Mouse (Mus musculus) E14TG2a.4 (cell line): Measurements from ENCODE around the gene Syce3.

Experiments
- H3K27me3 ChIP-seq: 2 replicates; pipeline ENCODE4 v1.6.1; 2014; ENCODE audit warnings: low read length, control low read depth; ENCODE audit not compliant: insufficient read depth
- H3K36me3 ChIP-seq: 2 replicates; pipeline ENCODE4 v1.6.1; 2014; ENCODE audit warnings: low read length, control low read depth; ENCODE audit not compliant: insufficient read depth
- H3K4me1 ChIP-seq: replicated peaks from 2 replicates; pipeline ENCODE4 v1.6.1; 2014; ENCODE audit warnings: low read depth, low read length, control low read depth
- H3K4me3 ChIP-seq: replicated peaks from 2 replicates; pipeline ENCODE4 v1.5.1; 2014; ENCODE audit warnings: mild to moderate bottlenecking, low read length
- H3K9me3 ChIP-seq: 2 replicates; pipeline ENCODE4 v1.6.1; 2014; ENCODE audit warnings: low read length, control low read depth
- CTCF ChIP-seq: conservative IDR thresholded peaks from 2 replicates; pipeline ENCODE4 v1.5.1; 2014; ENCODE audit warnings: low read length
- NANOG ChIP-seq: IDR thresholded peaks from 2 replicates; pipeline ENCODE4 v1.6.1; 2014; ENCODE audit warnings: borderline replicate concordance, low read length, mixed read lengths
- POU5F1 ChIP-seq: IDR thresholded peaks from 2 replicates; pipeline ENCODE4 v1.6.1; 2014; ENCODE audit warnings: low read length, borderline replicate concordance

The Syce3 gene

GRCm38 (mm10) chr15:89373027-89373761 is 37.1 kb downstream of the Syce3 start:
- no peaks in the 10 kb centered on the region for H3K9me3 ChIP-seq
- H3K27me3 ChIP-seq = peaks cover 19% of the 10 kb centered on the region
- H3K4me1 ChIP-seq = peaks cover 84% of the 10 kb centered on the region
- no peak; the same call in 1 of the 2 replicates for TF ChIP-seq CTCF
- TF ChIP-seq POU5F1 = no peak
- TF ChIP-seq NANOG = no peak
- H3K4me3 ChIP-seq = peak overlapping the region; percentile 88
- peaks cover 50% of the 10 kb centered on the region for H3K36me3 ChIP-seq

GRCm38 (mm10) chr15:89372536-89372935 is 37.8 kb downstream of the Syce3 start:
- Histone ChIP-seq H3K36me3 (peaks cover 57% of the 10 kb centered on the region), H3K4me3 (peak overlapping the region; percentile 88), H3K4me1 (peaks cover 82% of the 10 kb centered on the region), H3K9me3 (no peaks in the 10 kb centered on the region), H3K27me3 (peaks cover 12% of the 10 kb centered on the region)
- no peak for TF ChIP-seq CTCF
- no peak for TF ChIP-seq NANOG
- TF ChIP-seq POU5F1 = no peak

- Histone ChIP-seq H3K4me3 (peak overlapping the region; percentile 88), H3K4me1 (peaks cover 77% of the 10 kb centered on the region), H3K9me3 (no peaks in the 10 kb centered on the region), H3K36me3 (peaks cover 62% of the 10 kb centered on the region), H3K27me3 (peaks cover 8% of the 10 kb centered on the region)
- no peak for TF ChIP-seq POU5F1
- no peak for TF ChIP-seq CTCF
- no peak for TF ChIP-seq NANOG
These were observed 38.2 kb downstream of the Syce3 start for GRCm38 (mm10) chr15:89372068-89372467.

GRCm38 (mm10) chr15:89365141-89365551 is 45.2 kb downstream of the Syce3 start:
- H3K36me3 ChIP-seq = peaks cover 100% of the 10 kb centered on the region
- H3K9me3 ChIP-seq = no peaks in the 10 kb centered on the region
- H3K4me1 ChIP-seq = peaks cover 48% of the 10 kb centered on the region
- no peak overlapping the region for H3K4me3 ChIP-seq
- TF ChIP-seq NANOG = no peak
- TF ChIP-seq POU5F1 = no peak
- TF ChIP-seq CTCF = no peak
- H3K27me3 ChIP-seq = no peaks in the 10 kb centered on the region

DNA sequence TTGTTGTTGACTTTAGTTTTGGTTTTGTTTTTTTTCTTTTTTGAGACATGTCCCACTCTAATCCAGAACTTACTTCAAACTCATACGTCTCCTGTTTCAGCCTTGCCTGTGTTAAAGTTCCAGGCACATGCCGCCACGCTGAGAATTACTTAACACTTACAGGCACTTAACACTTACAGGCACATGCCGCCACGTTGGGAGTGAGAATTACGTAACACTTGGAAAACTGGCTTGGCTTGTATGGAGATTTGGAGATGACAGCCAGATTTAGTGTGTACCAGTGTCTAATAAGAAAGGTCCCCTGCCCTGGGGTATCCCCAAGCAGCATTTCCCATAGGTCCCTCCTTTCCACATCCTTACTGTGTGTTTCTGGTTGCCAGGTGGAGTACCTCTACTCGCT is 47.3 kb downstream of the Syce3 start:
- TF ChIP-seq POU5F1 (no peak), CTCF (no peak)
- Histone ChIP-seq H3K27me3 (no peaks in the 10 kb centered on the region), H3K9me3 (no peaks in the 10 kb centered on the region), H3K36me3 (peaks cover 100% of the 10 kb centered on the region), H3K4me1 (peaks cover 49% of the 10 kb centered on the region), H3K4me3 (no peak overlapping the region)

DNA sequence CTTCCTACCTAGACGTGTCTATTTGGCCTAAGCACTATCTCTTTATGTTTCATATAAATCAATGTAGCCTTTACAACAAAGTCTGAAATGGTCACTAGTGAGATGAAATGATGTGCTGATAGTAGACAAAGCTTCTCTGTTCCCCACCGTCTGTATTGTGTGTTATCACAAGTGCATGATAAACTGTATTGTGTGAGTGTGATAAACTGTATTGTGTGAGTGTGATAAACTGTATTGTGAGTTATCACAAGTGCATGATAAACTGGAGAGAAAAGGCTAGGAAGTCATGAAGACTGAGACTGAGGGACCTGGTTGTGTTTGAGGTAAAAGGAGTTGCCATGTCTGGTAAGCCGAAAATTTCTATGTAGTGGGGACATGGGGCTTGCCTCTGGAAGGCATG is 51.5 kb downstream of the Syce3 start:
- TF ChIP-seq POU5F1 = no peak
- TF ChIP-seq NANOG = no peak
- TF ChIP-seq CTCF = no peak
- Histone ChIP-seq H3K9me3 (no peaks in the 10 kb centered on the region), H3K4me3 (no peak overlapping the region), H3K4me1 (peaks cover 69% of the 10 kb centered on the region), H3K27me3 (no peaks in the 10 kb centered on the region), H3K36me3 (peaks cover 74% of the 10 kb centered on the region)

DNA sequence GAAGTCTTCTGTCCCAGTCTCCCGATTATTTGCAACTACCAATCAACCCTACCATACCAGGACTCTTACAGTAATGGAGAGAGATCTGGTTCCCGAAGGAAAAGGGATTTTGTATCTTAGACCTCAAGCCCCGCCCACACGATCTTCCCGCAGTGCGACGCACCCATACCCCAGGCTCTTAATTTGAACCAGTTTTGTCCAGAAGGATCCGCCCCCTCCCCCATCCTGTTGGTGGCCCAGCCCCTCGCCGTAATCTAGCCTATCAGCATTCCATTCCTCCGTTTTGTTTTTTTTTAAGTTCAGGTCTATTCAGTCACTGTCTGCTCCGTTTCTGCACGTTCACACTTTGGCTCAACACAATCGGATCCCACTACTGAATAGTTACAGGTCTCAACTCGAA is 53.9 kb downstream of the Syce3 start:
- Histone ChIP-seq H3K4me3 (peak overlapping the region; percentile 98), H3K9me3 (no peaks in the 10 kb centered on the region), H3K4me1 (peaks cover 82% of the 10 kb centered on the region), H3K36me3 (peaks cover 74% of the 10 kb centered on the region), H3K27me3 (no peaks in the 10 kb centered on the region)
- TF ChIP-seq NANOG (no peak), POU5F1 (no peak), CTCF (no peak)

DNA sequence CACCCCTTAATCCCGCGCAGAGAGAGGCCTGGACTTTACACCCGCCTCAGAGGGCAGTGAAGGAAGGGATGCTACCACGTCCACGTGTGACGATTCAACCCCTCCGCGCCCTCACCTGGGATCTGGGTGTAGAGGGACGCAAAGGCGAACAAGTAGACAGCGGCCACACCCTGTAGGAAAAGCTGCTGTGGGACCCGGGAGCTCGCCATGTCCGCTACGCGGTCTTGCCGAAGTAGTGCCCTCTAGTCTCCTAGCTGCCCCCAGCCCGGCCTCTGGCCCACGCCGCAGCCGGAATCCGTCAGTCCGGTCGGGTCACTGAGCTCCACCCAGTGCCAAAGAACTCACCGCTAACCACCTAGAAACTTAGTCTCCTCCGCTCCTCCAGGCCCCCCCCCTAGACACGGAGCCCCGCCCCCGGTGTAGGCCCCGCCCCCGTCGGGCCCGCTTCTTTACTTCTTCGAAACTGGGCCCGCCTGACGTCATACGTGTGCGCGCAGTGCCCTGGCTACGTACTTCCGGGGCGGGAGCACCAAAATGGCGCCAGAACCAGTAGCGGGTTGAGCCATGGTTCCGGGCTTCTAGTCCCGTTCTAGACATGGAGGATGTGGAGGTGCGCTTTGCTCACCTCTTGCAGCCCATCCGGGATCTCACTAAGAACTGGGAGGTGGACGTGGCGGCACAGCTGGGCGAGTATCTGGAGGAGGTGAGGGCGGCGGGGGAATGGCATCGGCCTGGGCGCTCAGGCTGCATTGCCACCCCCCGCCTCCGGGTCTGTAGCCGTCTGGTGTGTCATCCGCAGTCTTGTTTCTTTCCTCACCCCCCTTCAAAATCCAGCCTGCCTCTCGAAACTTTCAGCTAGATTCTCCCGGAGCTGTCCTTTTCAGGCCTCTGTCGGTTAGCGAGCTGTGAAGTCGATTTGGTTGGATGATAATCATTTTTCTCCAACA is 54.8 kb downstream of the Syce3 start, which contains the start of the genes Lmf2 and Ncaph2:
Lmf2 (minus strand) TSS at position 419 of the 947 bp plus-strand sequence.
Ncaph2 (plus strand) TSS at position 479 of the 947 bp plus-strand sequence.
- TF ChIP-seq NANOG (no peak), POU5F1 (no peak), CTCF (no peak)
- Histone ChIP-seq H3K36me3 (peaks cover 74% of the 10 kb centered on the region), H3K4me1 (peaks cover 81% of the 10 kb centered on the region), H3K4me3 (peak within 1 kb of the TSS; percentile 98), H3K27me3 (no peaks in the 10 kb centered on the region), H3K9me3 (no peaks in the 10 kb centered on the region)
